Mouse (Mus musculus) thymus, postnatal 4 days (tissue): Measurements from ENCODE around the gene Olfr1137.

ENCODE experiments used
- DNase-seq: peaks from one replicate; pipeline ENCODE4 v3.0.0; 2021

Olfr1137 gene

DNA sequence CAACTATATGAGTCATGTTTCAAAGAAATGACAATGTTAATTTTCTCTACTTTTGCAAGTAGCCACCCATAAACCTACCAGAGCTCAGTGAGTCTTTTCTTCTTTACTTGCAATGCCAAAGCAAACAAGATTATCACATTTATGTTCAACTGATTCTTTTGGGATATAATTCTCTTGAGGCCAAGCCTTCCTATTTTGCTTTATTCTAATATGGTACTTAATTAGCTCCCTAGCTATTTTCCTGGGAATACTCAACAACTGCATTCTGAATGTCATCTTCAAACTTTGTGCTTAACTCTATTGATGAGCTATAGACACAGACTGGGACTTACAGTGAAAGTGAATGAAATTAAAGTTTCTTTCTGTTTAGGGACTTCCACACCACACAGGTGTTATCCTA, at the start of gene Olfr1137:
Gene Olfr1137 (minus strand): TSS at position 101 of the 400 bp plus-strand sequence.
- DNase-seq, result no peak

- no peak for DNase-seq
Measured at GRCm38 (mm10) chr2:87753891-87754290, 40.9 kb upstream of the Olfr1137 start, which contains the start of gene Olfr1141. Gene Olfr1141, minus strand, starts transcription at chr2:87753991.

DNA sequence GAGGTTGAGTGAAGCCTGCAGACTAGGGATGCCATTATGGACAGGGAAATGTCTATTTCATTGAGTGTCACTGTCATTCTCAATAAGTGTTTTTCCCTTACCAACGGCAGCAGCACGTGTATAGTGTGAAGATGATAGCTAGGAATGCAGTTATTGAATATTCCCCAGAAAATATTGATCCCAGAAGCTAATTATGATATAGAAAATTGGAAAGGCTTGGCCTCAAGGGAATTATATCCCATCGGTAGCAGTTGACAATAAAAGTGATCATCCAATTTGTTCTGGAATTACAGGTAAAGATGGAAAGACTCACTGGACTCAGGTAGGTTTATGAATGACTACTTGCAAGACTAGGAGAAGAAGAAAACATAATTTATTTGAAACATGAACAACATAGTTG, 30.5 kb upstream of the Olfr1137 start, which contains the start of gene Olfr1140:
Gene Olfr1140 (plus strand): TSS at position 301 of the 400 bp plus-strand sequence.
- DNase-seq, result no peak

DNA sequence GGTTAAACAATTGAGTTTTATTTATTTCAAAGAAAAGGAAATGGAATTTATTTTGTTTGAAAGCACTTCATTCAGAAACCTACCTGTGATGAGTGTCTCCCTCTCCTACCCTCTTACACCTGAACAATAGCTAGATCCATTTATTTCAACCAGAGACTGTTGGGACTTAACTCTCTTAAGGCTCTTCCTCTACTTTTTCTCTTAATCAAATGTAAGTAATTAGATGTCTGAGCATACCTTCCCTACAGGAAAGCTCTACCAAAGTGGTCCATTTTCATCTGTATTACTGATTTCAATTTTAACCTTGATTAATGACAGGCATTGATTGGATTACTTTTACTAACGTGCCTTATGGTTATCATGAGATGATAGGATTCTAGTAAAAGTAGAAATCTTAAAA, 26.9 kb upstream of the Olfr1137 start, which contains the start of gene Olfr1138:
Gene Olfr1138 (minus strand): TSS at position 101 of the 400 bp plus-strand sequence.
- DNase-seq, result no peak

- no peak for DNase-seq
Measured at GRCm38 (mm10) chr2:87693847-87694246, 19.1 kb downstream of the Olfr1137 start, which contains the start of gene Olfr1136. Gene Olfr1136, minus strand, starts transcription at chr2:87693947.

GRCm38 (mm10) chr2:87673564-87673963, 39.4 kb downstream of the Olfr1137 start, which contains the start of gene Olfr1135:
Gene Olfr1135, minus strand, starts transcription at chr2:87673664.
- no peak for DNase-seq
